Mouse (Mus musculus): ENCODE results near the gene Primpol.

DNA sequence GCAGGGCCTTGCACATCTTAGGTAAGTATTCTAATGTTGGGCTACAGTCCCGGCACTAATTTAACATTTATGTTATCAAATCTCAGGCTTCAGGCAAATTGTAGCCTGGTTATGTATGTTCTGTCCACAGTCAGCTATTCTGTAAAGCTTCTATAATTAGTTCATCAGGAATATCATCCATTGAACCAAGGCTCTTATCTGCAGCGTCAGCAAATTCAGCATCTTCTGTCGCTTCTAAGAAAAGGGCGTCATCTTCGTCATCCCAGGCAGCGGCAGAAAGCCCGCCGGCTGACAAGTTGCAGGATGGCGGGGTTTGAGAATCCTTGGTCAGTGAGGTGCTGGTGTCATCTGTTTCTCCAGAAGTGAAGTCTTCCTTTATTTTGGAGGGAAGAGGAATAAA, 38.2 kb downstream of the Primpol start:
- TF ChIP-seq CTCF (IDR thresholded peaks at IDR 0.05; ENCODE audit: low read depth, low read length) (no peak), POLR2A (IDR thresholded peaks at IDR 0.05; ENCODE audit: borderline replicate concordance, low read depth, low read length) (no peak)

Data from bone marrow macrophage, adult 2 months (primary cell).